Mouse (Mus musculus): Measurements from ENCODE around the gene BC024978. TPM values are rescaled to one million over a fixed set of nuclear protein-coding genes. Genes with fewer than 3 reads are reported as not detected.
A peak's percentile ranks its signal among the peaks of the same experiment; 100 is the strongest.

The BC024978 gene
- polyA plus RNA-seq, 1 experiment from 2014 or later: 4.3 TPM

- Histone ChIP-seq H3K36me3 (replicated peaks) (peaks cover 54% of the 10 kb centered on the region), H3K4me3 (peak overlapping the region; percentile 77), H3K4me1 (peaks cover 60% of the 10 kb centered on the region), H3K9me3 (no peaks in the 10 kb centered on the region), H3K27ac (peak overlapping the region; percentile 98), H3K27me3 (ENCODE audit: poor library complexity, severe bottlenecking) (no peaks in the 10 kb centered on the region)
- 81% methylated on average over 23 of the region's 23 CpGs for WGBS
- no peak for DNase-seq (ENCODE audit: extremely low spot score, low spot score)
Observed at GRCm38 (mm10) chr7:27165007-27165655, 30.4 kb upstream of the BC024978 start.

- H3K27me3 ChIP-seq (ENCODE audit: poor library complexity, severe bottlenecking): no peaks in the 10 kb centered on the region
- peaks cover 52% of the 10 kb centered on the region for H3K36me3 ChIP-seq (replicated peaks)
- WGBS: 7% methylated on average over 8 of the region's 8 CpGs
- DNase-seq (ENCODE audit: extremely low spot score, low spot score): no peak
- peaks cover 54% of the 10 kb centered on the region for H3K4me1 ChIP-seq
- peak overlapping the region; percentile 77 for H3K4me3 ChIP-seq
- H3K27ac ChIP-seq: peak overlapping the region; percentile 98
- H3K9me3 ChIP-seq: no peaks in the 10 kb centered on the region
Observed at GRCm38 (mm10) chr7:27165696-27166095, 29.9 kb upstream of the BC024978 start.

DNA sequence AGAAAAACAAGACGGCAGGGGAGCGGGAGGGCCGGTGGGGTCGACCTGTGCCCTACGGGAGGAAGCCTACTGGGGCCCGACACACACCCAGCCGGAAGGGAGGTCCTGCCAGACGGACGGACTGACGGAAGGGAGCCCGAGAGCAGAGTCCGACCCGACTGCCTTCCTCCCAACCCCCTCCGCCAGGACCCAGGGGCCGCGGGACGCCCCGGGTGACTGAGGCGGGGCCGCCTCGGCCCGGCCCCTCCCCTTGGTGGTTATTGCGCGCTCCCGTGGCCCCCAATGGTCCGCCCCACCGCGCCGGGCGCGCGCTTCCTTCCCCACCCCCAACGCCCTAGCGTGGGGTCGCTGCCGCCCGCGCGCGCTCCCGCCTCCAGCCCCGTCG lies 29.4 kb upstream of the BC024978 start:
- Histone ChIP-seq H3K27me3 (ENCODE audit: poor library complexity, severe bottlenecking) (no peaks in the 10 kb centered on the region), H3K27ac (peak overlapping the region; percentile 98), H3K9me3 (no peaks in the 10 kb centered on the region), H3K36me3 (replicated peaks) (peaks cover 52% of the 10 kb centered on the region), H3K4me3 (peak overlapping the region; percentile 77), H3K4me1 (peaks cover 50% of the 10 kb centered on the region)
- under 1% methylated on average over 35 of the region's 43 CpGs for WGBS
- no peak for DNase-seq (ENCODE audit: extremely low spot score, low spot score)

- peak; percentile 94 for DNase-seq (ENCODE audit: extremely low spot score, low spot score)
- Histone ChIP-seq H3K4me3 (peak within 1 kb of the TSS; percentile 77), H3K27ac (peak within 1 kb of the TSS; percentile 98), H3K27me3 (ENCODE audit: poor library complexity, severe bottlenecking) (no peaks in the 10 kb centered on the region), H3K4me1 (peaks cover 45% of the 10 kb centered on the region), H3K9me3 (no peaks in the 10 kb centered on the region), H3K36me3 (replicated peaks) (peaks cover 51% of the 10 kb centered on the region)
- 2% methylated on average over 61 of the region's 61 CpGs for WGBS
Observed at GRCm38 (mm10) chr7:27166614-27167474, 28.7 kb upstream of the BC024978 start, which contains the start of gene Egln2. TSS of gene Egln2 (minus strand) at chr7:27166802.

GRCm38 (mm10) chr7:27167475-27168094 lies 28.0 kb upstream of the BC024978 start:
- peak overlapping the region; percentile 77 for H3K4me3 ChIP-seq
- peaks cover 51% of the 10 kb centered on the region for H3K36me3 ChIP-seq (replicated peaks)
- WGBS: 82% methylated on average over 11 of the region's 11 CpGs
- H3K27me3 ChIP-seq (ENCODE audit: poor library complexity, severe bottlenecking): no peaks in the 10 kb centered on the region
- H3K27ac ChIP-seq: peak overlapping the region; percentile 98
- DNase-seq (ENCODE audit: extremely low spot score, low spot score): no peak
- H3K4me1 ChIP-seq: peaks cover 42% of the 10 kb centered on the region
- H3K9me3 ChIP-seq: no peaks in the 10 kb centered on the region

GRCm38 (mm10) chr7:27168371-27168770 lies 27.2 kb upstream of the BC024978 start:
- no peak for DNase-seq (ENCODE audit: extremely low spot score, low spot score)
- Histone ChIP-seq H3K27me3 (ENCODE audit: poor library complexity, severe bottlenecking) (no peaks in the 10 kb centered on the region), H3K4me3 (0 out of 2 replicates have a peak overlapping the region, but pooled peaks have one; percentile 4), H3K9me3 (no peaks in the 10 kb centered on the region), H3K27ac (no peak overlapping the region), H3K4me1 (peaks cover 34% of the 10 kb centered on the region), H3K36me3 (replicated peaks) (peaks cover 50% of the 10 kb centered on the region)
- WGBS: 89% methylated on average over 5 of the region's 5 CpGs

DNA sequence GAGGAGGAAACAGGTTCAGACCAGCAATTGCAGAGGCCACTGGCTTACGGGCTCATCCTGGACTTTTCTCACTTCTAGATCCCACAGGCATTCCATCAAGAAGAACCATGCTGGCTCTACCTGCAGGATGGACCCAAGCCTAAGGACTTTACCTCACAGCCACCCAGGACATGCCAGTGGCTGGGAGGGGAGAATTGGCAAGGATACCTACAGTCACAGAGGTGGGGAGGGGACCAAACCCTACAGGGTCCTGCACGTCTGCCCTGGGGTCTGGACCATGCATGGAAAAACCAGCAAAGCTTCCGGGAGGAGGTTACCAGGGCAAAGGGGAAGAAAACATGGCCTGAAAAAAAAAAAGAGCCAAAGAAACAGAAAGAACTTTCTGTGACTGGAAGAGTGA lies 24.6 kb upstream of the BC024978 start:
- H3K36me3 ChIP-seq (replicated peaks): peaks cover 53% of the 10 kb centered on the region
- peaks cover 9% of the 10 kb centered on the region for H3K4me1 ChIP-seq
- no peak overlapping the region for H3K27ac ChIP-seq
- no peak for DNase-seq (ENCODE audit: extremely low spot score, low spot score)
- H3K4me3 ChIP-seq: no peak overlapping the region
- 87% methylated on average over 3 of the region's 3 CpGs for WGBS
- no peaks in the 10 kb centered on the region for H3K9me3 ChIP-seq
- no peaks in the 10 kb centered on the region for H3K27me3 ChIP-seq (ENCODE audit: poor library complexity, severe bottlenecking)

DNA sequence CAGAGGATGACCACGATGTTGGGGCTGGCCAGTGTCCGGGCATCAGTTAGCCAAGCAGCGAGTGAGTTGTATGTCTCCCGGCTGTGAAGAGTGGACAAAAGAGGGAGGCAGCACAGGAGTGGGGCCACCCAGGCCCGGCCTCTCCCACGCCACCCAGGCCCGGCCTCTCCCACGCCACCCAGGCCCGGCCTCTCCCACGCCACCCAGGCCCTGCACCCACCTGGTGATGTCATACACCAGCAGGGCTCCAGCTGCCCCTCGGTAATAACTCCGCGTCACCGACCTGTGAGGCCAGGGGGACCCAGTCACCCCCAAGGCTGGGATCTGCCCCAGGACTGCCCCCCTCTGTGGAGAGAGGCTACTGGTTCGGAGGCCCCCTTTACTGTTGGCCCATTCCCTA lies 21.1 kb upstream of the BC024978 start:
- H3K4me3 ChIP-seq: no peak overlapping the region
- 94% methylated on average over 15 of the region's 15 CpGs for WGBS
- H3K27ac ChIP-seq: no peak overlapping the region
- H3K4me1 ChIP-seq: peaks cover 11% of the 10 kb centered on the region
- H3K9me3 ChIP-seq: no peaks in the 10 kb centered on the region
- no peak for DNase-seq (ENCODE audit: extremely low spot score, low spot score)
- peaks cover 50% of the 10 kb centered on the region for H3K36me3 ChIP-seq (replicated peaks)
- no peaks in the 10 kb centered on the region for H3K27me3 ChIP-seq (ENCODE audit: poor library complexity, severe bottlenecking)

- 91% methylated on average over 7 of the region's 7 CpGs for WGBS
- H3K9me3 ChIP-seq: no peaks in the 10 kb centered on the region
- H3K4me3 ChIP-seq: no peak overlapping the region
- H3K4me1 ChIP-seq: peaks cover 15% of the 10 kb centered on the region
- no peak overlapping the region for H3K27ac ChIP-seq
- peaks cover 50% of the 10 kb centered on the region for H3K36me3 ChIP-seq (replicated peaks)
- DNase-seq (ENCODE audit: extremely low spot score, low spot score): no peak
- H3K27me3 ChIP-seq (ENCODE audit: poor library complexity, severe bottlenecking): no peaks in the 10 kb centered on the region
Observed at GRCm38 (mm10) chr7:27174896-27175295, 20.7 kb upstream of the BC024978 start.

DNA sequence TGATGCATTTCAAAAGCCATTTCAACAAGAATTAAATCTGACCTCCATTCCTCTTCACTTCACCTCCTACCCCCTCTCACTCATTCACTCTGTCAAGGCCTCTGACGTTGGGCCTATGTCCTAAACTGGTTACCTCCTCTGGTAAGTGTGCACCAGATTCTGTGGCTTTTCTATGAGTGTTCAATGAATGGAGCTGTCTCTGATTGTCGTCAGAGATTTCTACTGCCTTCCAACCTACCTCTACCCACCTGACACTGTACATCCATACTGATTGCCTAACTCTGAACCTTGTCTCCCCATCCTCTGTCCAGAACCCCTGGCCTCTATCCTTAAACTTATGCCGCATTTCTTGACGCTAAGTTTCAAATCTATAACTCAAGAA lies 17.6 kb upstream of the BC024978 start:
- 23% methylated on average over 4 of the region's 4 CpGs for WGBS
- no peaks in the 10 kb centered on the region for H3K9me3 ChIP-seq
- DNase-seq (ENCODE audit: extremely low spot score, low spot score): no peak
- peak overlapping the region; percentile 86 for H3K27ac ChIP-seq
- peaks cover 32% of the 10 kb centered on the region for H3K36me3 ChIP-seq (replicated peaks)
- no peaks in the 10 kb centered on the region for H3K27me3 ChIP-seq (ENCODE audit: poor library complexity, severe bottlenecking)
- H3K4me3 ChIP-seq: peak overlapping the region; percentile 62
- H3K4me1 ChIP-seq: peaks cover 24% of the 10 kb centered on the region

DNA sequence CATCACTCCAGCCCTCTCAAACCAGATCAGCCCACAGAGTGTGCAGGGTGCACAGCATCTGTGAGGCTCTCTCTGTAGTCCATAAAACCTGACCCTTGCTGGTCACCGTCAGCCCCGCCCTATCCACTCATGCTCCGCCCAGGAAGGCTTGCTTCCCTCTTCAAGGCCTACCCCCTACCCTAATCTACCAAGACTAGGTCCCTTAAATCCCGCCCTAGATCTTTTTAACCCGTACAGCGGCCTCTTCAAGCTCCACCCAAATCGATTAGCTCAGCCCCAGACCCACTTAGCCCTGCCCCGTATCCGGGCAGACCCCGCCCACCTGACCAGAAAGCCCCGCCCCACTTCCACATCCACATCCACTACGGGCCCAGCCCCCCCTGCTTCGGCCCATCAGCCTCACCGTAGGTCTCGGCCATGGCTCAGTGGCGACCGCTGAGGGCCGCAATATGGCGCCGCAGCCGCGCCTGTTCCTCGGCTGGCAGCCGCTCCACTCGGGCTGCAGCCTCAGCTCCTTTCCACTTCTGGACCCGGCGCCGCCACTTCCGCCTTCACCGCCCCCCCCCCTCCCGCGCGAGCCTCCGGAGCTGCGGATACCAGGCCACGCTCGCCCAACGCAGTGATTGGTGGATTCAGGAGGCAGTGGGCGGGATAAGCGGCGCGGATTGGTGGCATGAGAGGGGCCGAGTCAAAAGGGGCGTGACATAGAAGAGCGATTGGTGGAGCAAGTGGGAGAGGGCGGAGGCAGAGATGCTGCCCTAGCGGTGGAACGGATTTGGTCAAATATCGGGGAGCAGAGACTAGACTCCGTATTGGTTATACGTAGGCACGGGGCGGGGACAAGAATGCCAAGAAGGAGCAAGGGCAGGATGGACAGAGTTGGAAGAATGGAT lies 17.0 kb upstream of the BC024978 start, which contains the start of gene Rab4b:
Gene Rab4b (minus strand): TSS at position 573 of the 893 bp plus-strand sequence.
- under 1% methylated on average over 53 of the region's 53 CpGs for WGBS
- peak within 1 kb of the TSS; percentile 62 for H3K4me3 ChIP-seq
- H3K36me3 ChIP-seq (replicated peaks): peaks cover 33% of the 10 kb centered on the region
- H3K27ac ChIP-seq: peak within 1 kb of the TSS; percentile 86
- no peaks in the 10 kb centered on the region for H3K27me3 ChIP-seq (ENCODE audit: poor library complexity, severe bottlenecking)
- peak; percentile 100 for DNase-seq (ENCODE audit: extremely low spot score, low spot score)
- H3K9me3 ChIP-seq: no peaks in the 10 kb centered on the region
- H3K4me1 ChIP-seq: peaks cover 24% of the 10 kb centered on the region

Measured in forebrain, embryonic 10.5 days (tissue).